Mouse (Mus musculus): ENCODE measurements around the gene Atad3a.
"Not testable (repeated sequence)": the region's sequence is repeated elsewhere in the genome, so short reads cannot be mapped to it uniquely, and the experiment has no call there.

Gene Atad3a

DNA sequence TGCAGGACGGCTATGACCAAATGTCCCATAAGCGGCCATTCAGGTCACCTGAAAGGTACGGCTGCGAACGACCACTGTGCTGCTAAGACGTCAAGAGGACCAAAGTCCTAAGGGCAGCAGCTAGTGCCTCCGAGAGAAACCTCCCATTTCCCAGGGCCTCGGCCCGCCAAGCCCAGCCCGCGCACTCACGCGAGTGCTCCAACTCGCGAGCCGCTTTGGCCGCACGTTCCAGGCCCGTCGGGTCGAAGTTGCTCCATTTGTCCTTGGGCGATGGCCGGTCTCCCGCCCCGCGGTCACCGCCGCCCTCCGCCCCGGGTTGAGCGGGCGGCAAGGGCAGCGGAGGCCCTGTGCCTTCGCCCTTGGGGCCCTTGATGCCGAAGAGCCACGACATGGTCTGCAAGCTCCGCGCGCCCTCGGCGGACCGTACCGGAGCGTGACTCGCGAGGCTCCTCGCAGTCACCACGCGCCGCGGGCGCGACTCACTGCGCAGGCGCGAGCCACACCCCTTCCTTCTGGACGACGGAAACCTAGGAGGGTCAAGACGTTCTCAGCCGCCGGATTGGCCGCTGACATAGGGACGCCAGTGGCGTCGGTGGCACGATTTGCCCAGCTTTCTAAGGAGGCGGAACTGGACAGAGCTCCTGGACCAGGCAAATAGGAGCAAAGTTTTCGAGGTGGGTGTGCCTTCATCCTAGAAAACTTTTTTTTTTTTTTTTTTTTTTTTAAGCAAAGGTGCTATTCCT lies at the start of gene Atad3a:
TSS of gene Atad3a (minus strand) at position 481 of the 743 bp plus-strand sequence.
- peak; percentile 97 for DNase-seq

DNA sequence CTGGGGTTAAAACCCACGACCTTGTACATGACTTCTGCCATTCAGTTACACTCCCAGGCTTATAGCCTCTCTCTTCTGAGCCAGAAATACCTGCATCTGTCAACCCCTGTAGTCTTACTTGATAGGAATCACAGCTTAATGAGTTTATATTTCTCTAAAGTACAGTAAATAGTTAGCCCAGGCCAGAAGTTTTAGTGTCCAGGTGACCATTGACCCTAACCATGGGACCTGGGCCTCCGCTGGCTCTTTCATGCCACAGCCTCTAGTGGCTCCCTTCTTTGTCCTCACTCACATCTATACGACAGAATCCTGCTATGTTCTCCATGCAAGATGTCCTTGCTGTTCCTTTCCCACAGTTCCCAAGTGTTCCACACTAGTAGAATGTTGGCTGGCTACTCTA lies 46.9 kb upstream of the Atad3a start:
- no peak for DNase-seq

DNA sequence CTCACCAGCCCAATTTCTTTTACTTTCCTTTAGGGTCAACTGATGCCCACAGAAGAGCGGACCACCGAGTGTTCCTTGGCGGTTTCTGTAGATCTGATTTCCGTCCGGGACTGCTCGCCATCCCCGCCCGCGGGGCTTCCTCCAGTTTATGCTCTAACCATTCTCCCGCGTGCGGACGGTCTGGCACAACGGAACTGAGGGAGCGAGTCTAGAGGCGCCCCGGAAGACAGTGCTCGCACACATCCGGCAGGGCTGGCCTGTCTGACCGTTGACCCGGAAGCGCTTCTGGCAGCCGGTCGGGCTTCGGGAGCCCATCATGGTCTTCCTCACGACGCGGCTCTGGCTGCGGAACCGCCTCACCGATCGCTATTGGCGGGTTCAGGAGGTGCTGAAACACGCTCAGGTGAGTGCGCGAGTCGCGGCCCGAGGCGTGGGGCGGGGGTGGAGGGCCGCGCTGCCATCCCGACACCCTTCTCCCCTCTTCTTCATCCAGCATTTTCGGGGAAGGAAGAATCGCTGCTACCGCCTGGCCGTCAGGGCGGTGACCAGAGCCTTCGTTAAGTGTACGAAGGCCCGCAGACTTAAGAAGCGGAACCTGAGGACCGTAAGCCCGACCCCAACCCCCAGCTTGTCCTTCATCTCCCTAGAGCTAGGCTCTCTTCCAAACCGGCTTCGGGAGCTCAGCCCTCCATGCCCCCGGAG lies 42.6 kb upstream of the Atad3a start:
- DNase-seq: peak; percentile 96

DNA sequence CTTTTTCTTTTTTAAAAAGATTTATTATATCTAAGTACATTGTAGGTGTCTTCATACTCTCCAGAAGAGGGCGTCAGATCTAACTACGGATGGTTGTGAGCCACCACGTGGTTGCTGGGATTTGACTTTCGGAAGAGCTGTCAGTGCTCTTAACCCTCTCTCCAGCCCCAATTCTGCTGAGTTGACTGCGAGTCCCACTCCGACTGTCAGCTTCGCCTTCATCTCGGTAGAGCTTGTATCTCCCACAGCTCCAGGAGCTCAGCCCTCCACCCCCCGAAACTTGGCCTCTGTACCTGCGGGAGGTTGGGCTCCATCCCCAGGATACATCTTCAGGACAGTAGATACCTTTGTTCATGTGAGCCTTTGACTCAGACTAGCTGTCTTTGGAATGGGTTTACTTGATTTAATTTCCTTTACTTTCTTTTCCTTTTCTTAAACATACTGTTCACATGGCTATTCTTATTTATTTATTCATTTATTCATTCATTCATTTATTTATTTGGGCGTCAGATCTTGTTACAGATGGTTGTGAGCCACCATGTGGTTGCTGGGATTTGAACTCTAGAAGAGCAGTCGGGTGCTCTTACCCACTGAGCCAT lies 41.9 kb upstream of the Atad3a start, which contains the start of gene Mrpl20:
TSS of gene Mrpl20 (plus strand) at position 138 of the 599 bp plus-strand sequence.
- DNase-seq: peak; percentile 28

DNA sequence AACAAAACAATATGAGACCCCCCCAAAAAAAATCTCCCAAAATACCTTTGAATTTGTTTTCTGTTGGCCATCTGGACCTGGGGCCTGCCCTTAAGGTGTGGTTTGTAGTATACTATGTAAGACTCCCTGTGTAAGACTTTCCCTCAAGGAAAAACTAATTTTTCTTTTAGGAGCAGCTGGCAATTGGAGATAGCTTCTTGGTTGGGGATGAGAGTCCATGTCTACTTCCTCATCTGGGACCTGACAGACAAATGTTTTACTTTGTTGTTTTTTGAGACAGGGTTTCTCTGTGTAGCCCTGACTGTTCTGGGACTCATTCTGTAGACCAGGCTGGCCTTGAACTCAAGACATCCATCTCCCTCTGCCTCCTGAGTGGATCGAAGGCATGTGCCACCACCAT lies 41.2 kb upstream of the Atad3a start:
- no peak for DNase-seq

DNA sequence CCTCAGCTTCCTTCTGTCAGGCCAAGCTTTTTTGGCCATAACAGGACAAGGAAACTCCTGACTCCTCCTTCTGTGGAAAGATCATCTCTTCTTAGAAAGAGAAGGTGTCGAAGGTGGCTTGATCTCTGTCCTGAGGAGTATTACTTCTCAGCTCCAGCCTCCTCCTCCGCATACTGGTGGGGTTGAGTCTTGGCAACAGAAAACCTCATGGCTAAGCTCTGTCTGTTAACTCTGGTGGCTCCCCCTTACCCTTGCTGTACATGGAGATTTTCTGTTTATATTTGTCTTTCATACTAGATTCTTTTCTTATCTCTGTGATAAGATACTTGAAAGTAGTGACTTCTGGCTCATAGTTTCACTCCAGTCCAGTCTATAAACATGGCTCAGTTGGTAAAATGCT lies 32.8 kb upstream of the Atad3a start:
- no peak for DNase-seq

DNA sequence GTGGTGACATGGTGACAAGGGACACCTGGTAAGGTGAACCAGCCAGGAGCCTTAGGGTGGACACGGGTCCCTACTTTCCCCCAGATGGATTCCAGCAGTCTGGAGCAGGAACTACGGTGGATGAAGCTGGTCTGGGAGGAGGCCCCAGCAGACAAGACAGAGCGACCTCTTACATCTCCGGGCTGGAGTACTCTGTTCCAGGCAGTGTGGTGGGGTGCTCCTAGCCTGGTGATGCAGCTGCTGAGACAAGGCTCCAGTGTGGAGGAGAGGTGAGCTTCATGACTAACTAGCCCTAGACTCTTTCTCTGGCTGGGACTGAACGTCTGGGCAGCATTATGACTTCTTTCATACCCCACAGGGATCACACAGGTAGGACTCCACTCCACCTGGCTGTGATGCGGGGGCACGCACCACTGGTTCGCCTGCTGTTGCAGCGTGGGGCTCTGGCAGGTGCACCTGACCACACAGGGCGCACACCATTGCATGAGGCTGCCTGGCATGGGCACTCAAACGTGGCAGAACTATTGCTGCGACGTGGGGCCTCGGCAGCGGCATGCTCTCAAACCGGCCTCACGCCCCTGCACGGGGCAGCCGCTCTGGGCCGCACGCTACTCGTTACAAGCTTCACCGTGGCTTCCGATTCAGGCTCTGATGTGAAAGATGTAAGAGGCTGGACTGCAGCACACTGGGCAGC lies 30.5 kb upstream of the Atad3a start:
- no peak for DNase-seq

DNA sequence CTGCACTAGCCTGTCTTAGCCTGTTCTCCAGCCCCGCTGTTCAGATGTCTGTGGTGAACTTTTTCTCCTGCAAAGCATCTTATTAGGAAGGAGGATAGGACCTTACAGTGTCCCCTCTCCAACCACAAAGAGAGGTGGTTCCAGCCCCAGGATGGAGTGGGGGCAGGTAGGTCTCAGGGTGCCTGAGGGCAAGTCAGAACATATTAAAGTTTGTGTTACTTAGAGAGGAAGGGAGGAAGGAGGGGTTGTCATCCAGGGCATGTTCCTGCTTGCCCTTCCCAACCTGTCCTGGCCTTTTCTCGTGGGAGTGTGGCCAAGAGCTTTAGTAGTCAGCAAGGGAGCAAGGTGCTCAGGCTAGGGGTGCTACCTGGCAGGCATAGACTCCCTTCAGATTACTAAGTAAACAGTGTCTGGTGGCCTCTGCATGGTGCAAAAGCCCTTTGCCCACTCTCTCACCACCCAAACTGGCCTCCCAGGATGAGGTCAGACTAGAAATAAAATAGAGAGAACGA lies 29.8 kb upstream of the Atad3a start:
- no peak for DNase-seq

DNA sequence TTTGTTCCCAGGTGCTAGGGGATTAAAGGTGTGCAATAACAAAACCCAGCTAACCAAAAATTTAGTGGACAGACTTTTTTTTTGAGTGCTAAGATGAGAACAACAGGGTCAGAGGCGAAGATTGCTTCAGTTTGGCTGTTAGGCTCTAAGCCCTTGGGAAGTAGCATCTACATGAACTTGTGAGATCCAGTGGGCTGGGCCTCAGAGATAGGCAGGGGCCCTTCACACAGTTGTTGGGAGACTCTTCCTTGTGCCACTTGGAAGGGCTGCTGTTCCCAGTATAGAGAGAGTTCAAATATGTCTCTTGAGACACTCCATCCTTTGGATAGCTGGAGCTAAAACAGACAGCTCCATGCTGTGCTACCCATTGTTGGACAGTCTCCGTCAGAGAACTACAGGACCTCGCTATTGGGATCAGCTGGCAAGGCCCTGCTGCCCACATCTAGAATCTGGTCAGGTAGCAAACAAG lies 29.2 kb upstream of the Atad3a start, which contains the start of gene Ankrd65:
TSS of gene Ankrd65 (plus strand) at position 419 of the 469 bp plus-strand sequence.
- no peak for DNase-seq

DNA sequence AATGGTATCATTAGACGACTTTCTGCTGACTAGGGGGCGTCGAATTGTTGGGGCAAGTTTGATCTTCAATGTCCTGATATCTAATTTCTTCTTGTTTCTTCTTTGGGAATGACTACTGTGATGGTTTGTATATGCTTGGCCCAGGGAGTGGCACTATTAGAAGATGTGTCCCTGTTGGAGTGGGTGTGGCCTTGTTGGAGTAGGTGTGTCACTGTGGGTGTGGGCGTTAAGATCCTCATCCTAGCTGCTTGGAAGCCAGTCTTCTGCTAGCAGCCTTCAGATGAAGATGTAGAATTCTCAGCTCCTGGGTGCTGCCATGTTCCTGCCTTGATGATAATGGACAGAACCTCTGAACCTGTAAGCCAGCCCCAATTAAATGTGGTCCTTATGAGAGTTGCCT lies 27.9 kb upstream of the Atad3a start:
- DNase-seq: not testable (repeated sequence)

DNA sequence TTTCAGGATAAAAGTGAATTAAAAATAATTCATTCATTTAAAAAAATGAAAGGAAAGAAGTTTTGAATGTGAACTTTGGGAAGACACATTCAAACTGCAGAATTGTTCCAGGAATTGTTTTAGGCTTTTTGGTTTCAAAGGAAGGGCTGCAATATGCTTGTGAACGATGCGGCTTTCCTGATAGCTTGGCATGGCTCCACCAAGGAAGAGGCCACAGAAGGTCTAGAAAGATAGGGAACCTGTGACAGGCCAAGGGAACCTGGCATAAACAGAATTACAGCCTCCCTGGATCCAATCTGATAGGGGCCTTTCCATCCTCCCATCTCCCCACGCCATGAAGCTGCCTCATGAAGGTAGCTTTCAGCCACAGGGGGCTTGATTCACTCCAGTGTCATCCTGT lies 27.4 kb upstream of the Atad3a start:
- no peak for DNase-seq

DNA sequence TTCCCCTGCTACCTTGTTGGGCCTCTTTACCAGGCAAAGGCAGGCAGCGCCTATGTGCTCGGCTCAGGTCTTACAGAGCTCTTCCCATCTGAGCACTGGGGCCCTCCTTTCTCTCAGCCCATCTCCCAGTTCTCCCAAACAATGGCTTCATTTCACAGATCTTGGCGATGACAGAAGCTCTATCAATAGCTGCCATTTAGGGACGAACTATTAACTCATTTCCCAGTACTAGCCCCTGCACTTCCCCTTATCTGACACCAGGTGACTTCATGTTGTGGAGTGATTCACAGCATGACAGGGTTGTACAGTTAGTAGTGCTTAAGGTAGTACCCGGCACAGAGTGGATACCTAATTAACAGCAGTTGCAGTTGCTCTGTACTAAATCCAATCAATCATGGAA lies 24.9 kb upstream of the Atad3a start, which contains the start of gene Tmem88b:
TSS of gene Tmem88b (minus strand) at position 56 of the 400 bp plus-strand sequence.
- no peak for DNase-seq

DNA sequence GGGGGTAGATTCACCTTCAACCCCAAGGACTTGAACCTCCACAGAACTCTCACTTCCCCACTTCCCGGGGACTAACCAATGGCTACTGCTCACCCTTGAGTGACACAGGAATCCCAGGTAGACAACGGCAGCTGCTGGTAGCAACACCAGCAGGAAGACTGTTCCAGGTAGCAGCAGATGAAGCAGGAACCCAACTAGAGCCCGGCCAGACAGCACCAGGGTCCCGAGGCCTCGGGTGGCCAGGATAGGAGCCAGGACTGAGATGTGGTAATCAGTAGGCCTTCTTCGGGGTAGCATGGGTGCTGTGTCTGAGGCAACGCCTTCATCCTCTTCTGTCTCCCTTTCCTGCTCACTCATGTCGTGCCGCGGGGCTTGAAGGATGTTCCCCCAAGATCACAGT lies 24.4 kb upstream of the Atad3a start:
- DNase-seq: no peak

DNA sequence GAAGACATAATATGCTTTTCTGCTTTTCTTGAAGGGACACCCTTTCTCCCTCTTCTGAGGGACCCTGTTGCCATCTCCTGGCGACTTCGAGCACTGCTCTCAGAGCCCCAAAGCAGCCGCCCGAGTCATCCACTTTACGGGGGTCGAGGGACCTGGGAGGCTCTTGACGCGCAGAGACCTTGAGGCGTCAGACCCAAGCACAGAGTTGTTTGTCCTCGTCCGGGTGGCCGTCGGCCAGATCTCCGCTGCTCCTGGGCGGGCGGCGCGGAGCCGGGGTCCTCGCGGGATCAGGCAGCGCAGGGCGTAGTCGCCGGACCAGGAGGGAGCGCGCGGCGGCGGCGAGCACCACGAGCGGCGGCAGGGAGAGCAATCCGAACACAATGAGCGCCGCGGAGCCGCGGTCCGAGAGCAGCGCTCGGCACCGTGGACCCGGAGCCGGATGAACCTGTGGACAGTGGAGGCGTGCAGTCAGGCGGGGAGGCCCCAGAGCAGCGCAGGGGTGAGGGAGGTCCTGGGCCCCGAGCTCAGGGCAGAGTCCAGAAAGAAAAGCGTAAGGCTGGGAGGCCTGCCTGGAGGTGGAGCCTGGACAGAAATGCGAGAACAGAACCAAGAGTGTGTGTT lies 23.3 kb upstream of the Atad3a start:
- peak; percentile 79 for DNase-seq

DNA sequence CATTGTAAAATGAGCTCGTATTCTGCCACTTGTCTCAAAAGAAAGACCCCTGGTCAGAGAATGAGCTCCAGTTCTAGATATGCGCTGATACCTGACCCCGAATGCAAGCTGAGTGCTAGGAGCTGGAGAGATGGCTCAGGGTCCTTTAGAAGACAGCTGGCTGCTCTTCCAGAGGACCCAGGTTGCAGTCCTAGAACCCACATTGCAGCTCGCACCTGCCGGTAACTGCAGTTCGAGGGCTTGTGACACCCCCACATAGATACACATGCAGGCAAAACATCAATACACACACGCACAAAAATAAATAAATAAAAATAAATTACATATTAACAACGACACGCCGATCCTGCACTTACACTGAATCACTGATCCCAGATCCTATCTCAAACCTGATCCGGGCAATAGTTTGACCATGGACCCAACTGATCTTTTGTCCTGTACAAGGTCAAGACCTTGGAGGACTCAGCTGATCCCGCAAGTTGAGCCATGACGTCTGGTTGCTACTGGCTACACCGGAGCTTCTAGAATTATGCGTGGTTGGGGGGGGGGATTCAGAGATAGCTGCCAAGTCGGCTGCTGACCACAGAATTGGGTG lies 22.7 kb upstream of the Atad3a start:
- no peak for DNase-seq

DNA sequence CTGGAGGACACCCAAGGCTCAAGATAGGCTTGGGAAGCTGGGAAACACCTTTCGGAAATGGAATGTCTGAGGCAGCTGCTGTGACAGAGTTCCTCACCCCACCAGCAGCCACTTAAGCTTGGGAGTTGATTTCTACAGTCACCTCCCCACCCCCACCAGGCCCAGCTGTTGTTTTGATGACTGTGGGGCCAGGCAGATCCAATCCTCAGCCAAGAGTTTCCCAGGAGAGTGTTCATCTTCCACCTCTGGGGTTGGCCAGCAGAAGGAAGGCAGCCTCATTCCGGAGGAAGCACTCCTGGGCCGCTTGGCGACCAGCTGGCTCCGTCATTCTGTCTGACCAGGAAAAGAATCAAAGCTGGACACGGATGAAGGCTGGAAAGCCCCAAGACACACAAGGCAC lies 20.0 kb upstream of the Atad3a start:
- DNase-seq: peak; percentile 50

DNA sequence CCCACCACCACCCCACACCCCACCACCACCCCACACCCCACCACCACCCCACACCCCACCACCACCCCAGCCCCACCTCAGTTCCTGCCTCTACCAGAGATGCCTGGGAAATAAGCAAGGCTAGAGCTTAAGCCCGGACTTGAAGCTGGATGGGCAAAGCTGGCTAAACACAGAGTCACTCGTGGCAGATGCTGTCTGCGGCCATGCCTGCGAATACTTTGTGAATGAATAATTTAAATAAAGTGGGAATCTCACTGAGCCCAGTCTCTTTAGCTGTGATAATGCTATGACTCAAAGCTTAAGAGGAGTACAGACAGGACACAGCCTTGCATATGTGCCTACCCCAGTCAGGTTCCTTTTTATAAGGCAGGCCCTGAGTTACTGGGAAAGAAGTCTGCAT lies 18.6 kb upstream of the Atad3a start:
- no peak for DNase-seq

DNA sequence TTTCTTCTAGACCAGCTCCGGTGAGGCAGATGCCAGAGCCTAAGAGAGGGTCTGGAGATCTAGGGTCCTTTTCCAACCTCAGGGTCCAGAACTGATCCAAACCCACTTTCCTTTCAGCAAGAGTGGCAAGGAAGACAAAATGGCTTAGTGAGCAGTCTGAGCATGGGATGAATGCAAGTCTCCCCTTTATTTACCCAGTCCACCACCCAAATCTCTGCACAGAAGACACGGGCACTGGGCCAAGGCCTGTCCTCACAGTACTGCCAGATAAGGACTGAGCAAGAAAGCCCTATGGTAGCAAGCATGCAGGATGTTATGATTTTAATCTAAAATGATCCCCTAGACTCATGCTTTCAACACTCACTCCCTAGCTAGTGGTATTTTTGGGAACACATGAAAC lies 16.9 kb upstream of the Atad3a start:
- no peak for DNase-seq

DNA sequence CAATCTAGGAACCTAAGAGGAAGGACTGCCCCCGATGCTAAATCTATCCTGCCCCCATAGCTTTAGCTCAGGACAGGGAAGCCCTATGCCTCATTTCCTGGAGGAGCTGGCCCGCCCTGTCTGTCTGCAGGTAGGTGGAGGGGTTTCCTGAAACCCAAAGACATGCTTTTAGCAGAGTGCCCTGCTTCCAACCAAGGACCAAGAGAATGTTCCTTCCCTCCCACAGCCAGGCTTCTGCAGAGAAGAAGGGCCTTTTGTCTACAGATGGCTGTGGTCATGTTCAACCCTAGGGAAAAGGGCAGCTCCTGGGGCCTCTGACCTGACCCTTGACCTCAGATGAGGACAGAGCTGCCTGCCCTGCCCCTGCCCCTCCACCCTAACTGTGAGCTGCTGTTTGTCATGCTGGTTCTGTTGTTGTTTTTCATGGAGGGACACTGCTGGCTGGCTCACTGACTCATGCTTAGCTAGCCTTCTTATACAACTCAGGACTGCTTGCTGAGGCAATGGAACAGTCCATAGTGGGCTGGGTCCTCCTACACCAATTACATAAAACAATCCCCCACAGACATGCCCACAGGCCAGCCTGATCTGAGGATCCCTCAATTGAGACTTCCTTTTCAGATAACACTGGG lies 15.9 kb upstream of the Atad3a start:
- no peak for DNase-seq

DNA sequence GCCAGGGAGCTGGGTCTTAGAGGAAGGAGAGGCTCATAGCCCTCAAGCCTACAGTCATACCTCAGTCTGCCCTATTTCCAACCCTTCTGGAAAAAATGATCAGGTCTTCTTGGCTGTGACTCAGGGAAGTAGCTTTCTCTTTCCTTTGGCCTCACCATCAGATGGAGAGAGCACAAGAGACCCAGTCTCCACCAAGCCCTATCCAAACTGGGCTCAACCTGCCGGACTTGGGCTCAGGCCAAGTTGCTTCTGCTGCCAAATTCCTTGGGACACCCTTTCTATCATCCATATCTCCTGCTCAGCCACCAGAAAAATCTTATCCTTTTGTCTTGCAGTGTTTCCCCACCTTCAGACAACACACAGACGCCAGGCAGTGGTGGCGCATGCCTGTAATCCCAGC lies 15.0 kb upstream of the Atad3a start:
- DNase-seq: no peak

DNA sequence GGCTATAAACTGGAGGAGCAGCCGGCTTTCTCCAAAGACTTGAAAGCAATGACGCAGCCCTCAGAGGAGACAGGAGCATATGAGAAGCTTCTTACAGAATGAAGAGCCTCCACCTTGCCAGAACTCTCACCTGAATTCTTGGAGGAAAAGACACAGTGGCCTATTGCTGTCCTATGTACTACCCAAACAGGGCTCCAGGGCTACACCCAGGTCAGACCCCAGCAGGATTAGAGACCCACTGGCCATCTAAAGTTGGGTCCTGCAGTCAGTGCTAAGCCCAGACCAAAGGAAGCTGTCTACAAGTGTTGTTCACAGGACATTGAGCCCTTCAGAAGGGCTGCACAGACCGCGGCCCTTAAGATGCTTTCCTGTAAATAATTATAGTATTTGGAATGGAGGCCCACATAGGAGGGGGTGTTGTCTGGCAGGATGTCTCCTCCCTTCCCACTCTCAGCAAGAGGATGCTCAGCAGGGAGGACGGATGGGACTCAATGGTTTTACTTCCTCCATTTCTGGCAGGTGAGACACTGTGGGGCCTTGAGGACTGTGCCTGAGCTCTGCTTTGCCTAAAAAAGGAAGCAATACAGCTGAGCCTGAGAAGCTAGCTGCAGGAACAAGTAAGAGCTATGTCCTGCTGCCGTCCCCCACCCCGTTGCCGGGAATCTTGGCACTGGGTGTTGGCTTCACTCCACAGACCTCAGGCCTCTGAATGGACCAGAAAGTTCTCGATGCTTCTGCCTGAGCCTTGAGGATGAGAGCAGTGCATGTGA lies 14.3 kb upstream of the Atad3a start:
- peak; percentile 43 for DNase-seq

Data from lung, postnatal 36 days (tissue).